Mouse (Mus musculus) liver, embryonic 15.5 days (tissue): ENCODE results near the gene Dlgap1. TPM values are rescaled to one million over a fixed set of nuclear protein-coding genes. Genes with fewer than 3 reads are reported as not detected.

Experiments
- ATAC-seq: fragments of 200-750 bp; cut with Nextera tagmentation; 2 replicates; pipeline ENCODE4 v1.8.0; 2017; ENCODE audit warnings: moderate number of reproducible peaks, mild to moderate bottlenecking, moderate library complexity; ENCODE audit not compliant: insufficient read depth
- H3K27ac ChIP-seq: fragments of 300-500 bp; sonication (generic); replicated peaks from 2 replicates; pipeline ENCODE4 v1.5.1; 2015; ENCODE audit warnings: mild to moderate bottlenecking, inconsistent platforms
- H3K27me3 ChIP-seq: fragments of 300-500 bp; sonication (generic); 2 replicates; pipeline ENCODE4 v1.6.1; 2015; ENCODE audit warnings: mild to moderate bottlenecking, inconsistent platforms
- H3K36me3 ChIP-seq: fragments of 300-500 bp; sonication (generic); replicated peaks from 2 replicates; pipeline ENCODE4 v1.6.1; 2015; ENCODE audit warnings: moderate library complexity, mild to moderate bottlenecking, inconsistent platforms
- H3K4me1 ChIP-seq: fragments of 300-500 bp; sonication (generic); replicated peaks from 2 replicates; pipeline ENCODE4 v1.6.1; 2015; ENCODE audit warnings: inconsistent platforms
- H3K4me2 ChIP-seq: fragments of 300-500 bp; sonication (generic); 2 replicates; pipeline ENCODE4 v1.6.1; 2015; ENCODE audit warnings: moderate library complexity, mild to moderate bottlenecking, inconsistent platforms
- H3K4me3 ChIP-seq: fragments of 300-500 bp; sonication (generic); replicated peaks from 2 replicates; pipeline ENCODE4 v1.5.1; 2015; ENCODE audit warnings: mild to moderate bottlenecking, inconsistent platforms
- H3K9ac ChIP-seq: fragments of 300-500 bp; sonication (generic); 2 replicates; pipeline ENCODE4 v1.6.1; 2015; ENCODE audit warnings: moderate library complexity, mild to moderate bottlenecking, inconsistent platforms
- H3K9me3 ChIP-seq: fragments of 300-500 bp; sonication (generic); replicated peaks from 2 replicates; pipeline ENCODE4 v1.6.1; 2016; ENCODE audit warnings: inconsistent platforms
- WGBS: fragments of 180-500 bp; shearing (Covaris S2); methylation state at CpG from one replicate; pipeline ENCODE4 v1.1.7; 2015; ENCODE audit warnings: mixed read lengths; ENCODE audit not compliant: insufficient replicate concordance; 5-methylcytosine and 5-hydroxymethylcytosine counted together
- polyA plus RNA-seq: library from polyadenylated mRNA; unstranded; fragments of >200 nt; fragmentation: Nextera tagmentation; extraction: Ambion mirVana; gene quantifications from 2 replicates; pipeline ENCODE4 v1.2.1, GENCODE M21; 2015

Dlgap1 gene
- polyA plus RNA-seq, 1 experiment from 2014 or later, result 0.02 TPM

- no peak overlapping the region for H3K27ac ChIP-seq
- no peaks in the 10 kb centered on the region for H3K36me3 ChIP-seq
- H3K27me3 ChIP-seq, result no peaks in the 10 kb centered on the region
- H3K9me3 ChIP-seq, result no peaks in the 10 kb centered on the region
- no peak overlapping the region for H3K9ac ChIP-seq
- no peaks in the 10 kb centered on the region for H3K4me1 ChIP-seq
- no peak for ATAC-seq
- no peak overlapping the region for H3K4me2 ChIP-seq
- 74% methylated on average over 5 of the region's 5 CpGs for WGBS
- no peak overlapping the region for H3K4me3 ChIP-seq
These were observed 336.1 kb downstream of the Dlgap1 start for GRCm38 (mm10) chr17:70305021-70305420.

GRCm38 (mm10) chr17:70307418-70308176, 338.7 kb downstream of the Dlgap1 start:
- no peak for ATAC-seq
- no peaks in the 10 kb centered on the region for H3K4me1 ChIP-seq
- 73% methylated on average over 11 of the region's 11 CpGs for WGBS

GRCm38 (mm10) chr17:70308364-70309231, 339.7 kb downstream of the Dlgap1 start:
- H3K9me3 ChIP-seq, result no peaks in the 10 kb centered on the region
- H3K4me1 ChIP-seq, result no peaks in the 10 kb centered on the region
- H3K36me3 ChIP-seq, result no peaks in the 10 kb centered on the region
- H3K4me3 ChIP-seq, result no peak overlapping the region
- H3K27me3 ChIP-seq, result no peaks in the 10 kb centered on the region
- no peak overlapping the region for H3K9ac ChIP-seq
- no peak for ATAC-seq
- H3K4me2 ChIP-seq, result no peak overlapping the region
- WGBS, result 68% methylated on average over 22 of the region's 22 CpGs
- H3K27ac ChIP-seq, result no peak overlapping the region

More at GRCm38 (mm10) chr17:70307418-70308176, 338.7 kb downstream of the Dlgap1 start:
- Histone ChIP-seq H3K4me2 (no peak overlapping the region), H3K4me3 (no peak overlapping the region), H3K36me3 (no peaks in the 10 kb centered on the region), H3K9me3 (no peaks in the 10 kb centered on the region), H3K27me3 (no peaks in the 10 kb centered on the region), H3K9ac (no peak overlapping the region), H3K27ac (no peak overlapping the region)

- Histone ChIP-seq H3K9me3 (no peaks in the 10 kb centered on the region), H3K27ac (no peak overlapping the region), H3K4me1 (no peaks in the 10 kb centered on the region), H3K27me3 (no peaks in the 10 kb centered on the region), H3K36me3 (no peaks in the 10 kb centered on the region), H3K9ac (no peak overlapping the region), H3K4me2 (no peak overlapping the region), H3K4me3 (no peak overlapping the region)
- 58% methylated on average over 5 of the region's 5 CpGs for WGBS
- ATAC-seq, result no peak
These were observed 347.5 kb downstream of the Dlgap1 start for GRCm38 (mm10) chr17:70316327-70316726.

- H3K4me3 ChIP-seq, result no peak overlapping the region
- H3K4me2 ChIP-seq, result no peak overlapping the region
- H3K9me3 ChIP-seq, result no peaks in the 10 kb centered on the region
- H3K9ac ChIP-seq, result no peak overlapping the region
- no peak for ATAC-seq
- no peaks in the 10 kb centered on the region for H3K4me1 ChIP-seq
- no peak overlapping the region for H3K27ac ChIP-seq
- WGBS, result 68% methylated on average over 7 of the region's 7 CpGs
- H3K27me3 ChIP-seq, result no peaks in the 10 kb centered on the region
- H3K36me3 ChIP-seq, result no peaks in the 10 kb centered on the region
These were observed 348.9 kb downstream of the Dlgap1 start for GRCm38 (mm10) chr17:70317779-70318178.

- no peaks in the 10 kb centered on the region for H3K36me3 ChIP-seq
- ATAC-seq, result no peak
- no peak overlapping the region for H3K27ac ChIP-seq
- no peak overlapping the region for H3K4me2 ChIP-seq
- H3K9me3 ChIP-seq, result no peaks in the 10 kb centered on the region
- H3K9ac ChIP-seq, result no peak overlapping the region
- no peak overlapping the region for H3K4me3 ChIP-seq
- H3K27me3 ChIP-seq, result no peaks in the 10 kb centered on the region
- H3K4me1 ChIP-seq, result no peaks in the 10 kb centered on the region
- WGBS, result 57% methylated on average over 6 of the region's 6 CpGs
These were observed 353.1 kb downstream of the Dlgap1 start for GRCm38 (mm10) chr17:70321976-70322375.

- no peaks in the 10 kb centered on the region for H3K4me1 ChIP-seq
- no peak for ATAC-seq
- WGBS, result 57% methylated on average over 6 of the region's 6 CpGs
- no peak overlapping the region for H3K9ac ChIP-seq
- no peak overlapping the region for H3K4me2 ChIP-seq
- H3K9me3 ChIP-seq, result no peaks in the 10 kb centered on the region
- no peaks in the 10 kb centered on the region for H3K27me3 ChIP-seq
- H3K27ac ChIP-seq, result no peak overlapping the region
- no peak overlapping the region for H3K4me3 ChIP-seq
- no peaks in the 10 kb centered on the region for H3K36me3 ChIP-seq
These were observed 364.6 kb downstream of the Dlgap1 start for GRCm38 (mm10) chr17:70333440-70333839.

- Histone ChIP-seq H3K36me3 (no peaks in the 10 kb centered on the region), H3K9ac (no peak overlapping the region), H3K4me2 (no peak overlapping the region), H3K4me1 (no peaks in the 10 kb centered on the region), H3K9me3 (no peaks in the 10 kb centered on the region), H3K4me3 (no peak overlapping the region), H3K27me3 (no peaks in the 10 kb centered on the region), H3K27ac (no peak overlapping the region)
- ATAC-seq, result no peak
- WGBS, result 27% methylated on average over 3 of the region's 3 CpGs
These were observed 365.3 kb downstream of the Dlgap1 start for GRCm38 (mm10) chr17:70334171-70334570.

GRCm38 (mm10) chr17:70339821-70340220, 370.9 kb downstream of the Dlgap1 start:
- H3K4me2 ChIP-seq, result no peak overlapping the region

GRCm38 (mm10) chr17:70341230-70341629, 372.4 kb downstream of the Dlgap1 start:
- Histone ChIP-seq H3K9ac (no peak overlapping the region), H3K4me2 (no peak overlapping the region), H3K4me3 (no peak overlapping the region), H3K9me3 (no peaks in the 10 kb centered on the region), H3K27me3 (no peaks in the 10 kb centered on the region), H3K4me1 (no peaks in the 10 kb centered on the region), H3K27ac (no peak overlapping the region), H3K36me3 (no peaks in the 10 kb centered on the region)
- WGBS, result 63% methylated on average over 8 of the region's 8 CpGs
- ATAC-seq, result no peak

More at GRCm38 (mm10) chr17:70339821-70340220, 370.9 kb downstream of the Dlgap1 start:
- WGBS, result 64% methylated on average over 7 of the region's 7 CpGs
- ATAC-seq, result no peak
- no peaks in the 10 kb centered on the region for H3K27me3 ChIP-seq
- H3K9ac ChIP-seq, result no peak overlapping the region
- no peak overlapping the region for H3K4me3 ChIP-seq
- H3K36me3 ChIP-seq, result no peaks in the 10 kb centered on the region
- H3K9me3 ChIP-seq, result no peaks in the 10 kb centered on the region
- no peaks in the 10 kb centered on the region for H3K4me1 ChIP-seq
- no peak overlapping the region for H3K27ac ChIP-seq

GRCm38 (mm10) chr17:70341920-70342319, 373.0 kb downstream of the Dlgap1 start:
- no peak for ATAC-seq
- 56% methylated on average over 6 of the region's 6 CpGs for WGBS
- Histone ChIP-seq H3K4me2 (no peak overlapping the region), H3K4me3 (no peak overlapping the region), H3K9me3 (no peaks in the 10 kb centered on the region), H3K4me1 (no peaks in the 10 kb centered on the region), H3K27me3 (no peaks in the 10 kb centered on the region), H3K9ac (no peak overlapping the region), H3K36me3 (no peaks in the 10 kb centered on the region), H3K27ac (no peak overlapping the region)
